Mouse (Mus musculus) lung, postnatal 0 days (tissue): Measurements from ENCODE around the gene Trio. TPM values are rescaled to one million over a fixed set of nuclear protein-coding genes. Genes with fewer than 3 reads are reported as not detected.
"Not testable (repeated sequence)": the region's sequence is repeated elsewhere in the genome, so short reads cannot be mapped to it uniquely, and the experiment has no call there.

Experiments used
- ATAC-seq: fragments of 200-750 bp; cut with Nextera tagmentation; 2 replicates; pipeline ENCODE4 v1.8.0; 2017; ENCODE audit warnings: moderate library complexity
- DNase-seq: peaks from one replicate; pipeline ENCODE4 v3.0.0-alpha.2; 2016; ENCODE audit warnings: low spot score
- H3K27ac ChIP-seq: fragments of 300-500 bp; sonication (generic); 2 replicates; pipeline ENCODE4 v1.5.1; 2014; ENCODE audit warnings: antibody characterized with exemption, mild to moderate bottlenecking, low read length, mixed read lengths
- H3K27me3 ChIP-seq: fragments of 300-500 bp; sonication (generic); replicated peaks from 2 replicates; pipeline ENCODE4 v1.6.1; 2014; ENCODE audit warnings: low read length, mixed read lengths; ENCODE audit not compliant: insufficient read depth
- H3K36me3 ChIP-seq: fragments of 300-500 bp; sonication (generic); 2 replicates; pipeline ENCODE4 v1.6.1; 2014; ENCODE audit warnings: low read length, mixed read lengths; ENCODE audit not compliant: insufficient read depth
- H3K4me1 ChIP-seq: fragments of 300-500 bp; sonication (generic); 2 replicates; pipeline ENCODE4 v1.6.1; 2014; ENCODE audit warnings: antibody characterized with exemption, low read depth, low read length, mixed read lengths; ENCODE audit not compliant: insufficient read depth
- H3K4me2 ChIP-seq: fragments of 300-500 bp; sonication (generic); replicated peaks from 2 replicates; pipeline ENCODE4 v1.6.1; 2014; ENCODE audit warnings: low read depth, mild to moderate bottlenecking, low read length, moderate library complexity, mixed read lengths
- H3K4me3 ChIP-seq: fragments of 300-500 bp; sonication (generic); 2 replicates; pipeline ENCODE4 v1.5.1; 2014; ENCODE audit warnings: low read depth, low read length
- H3K9ac ChIP-seq: fragments of 300-500 bp; sonication (generic); replicated peaks from 2 replicates; pipeline ENCODE4 v1.6.1; 2014; ENCODE audit warnings: low read depth, mild to moderate bottlenecking
- H3K9me3 ChIP-seq: fragments of 300-500 bp; sonication (generic); 2 replicates; pipeline ENCODE4 v1.6.1; 2016; ENCODE audit warnings: low read length, mixed read lengths
- CTCF ChIP-seq: IDR thresholded peaks from 2 replicates; pipeline ENCODE4 v1.5.1; 2016; ENCODE audit warnings: antibody characterized with exemption, mild to moderate bottlenecking
- EP300 ChIP-seq: IDR thresholded peaks from 2 replicates; pipeline ENCODE4 v1.6.1; 2016; ENCODE audit warnings: antibody characterized with exemption, mild to moderate bottlenecking, control low read depth
- WGBS: fragments of 180-500 bp; shearing (Covaris S2); extraction: QIAGEN DNeasy Blood & Tissue Kit; methylation state at CpG from one replicate; pipeline ENCODE4 v1.1.7; 2014; 5-methylcytosine and 5-hydroxymethylcytosine counted together
- polyA plus RNA-seq: library from polyadenylated mRNA; unstranded; fragments of >200 nt; fragmentation: Nextera tagmentation; extraction: Ambion mirVana; gene quantifications from 2 replicates; pipeline ENCODE4 v1.2.1, GENCODE M21; 2015

Gene Trio
- polyA plus RNA-seq, 1 experiment from 2014 or later = 15.6 TPM

- H3K27me3 ChIP-seq = no peaks in the 10 kb centered on the region
- no peak overlapping the region for H3K9ac ChIP-seq
- H3K36me3 ChIP-seq = peaks cover 23% of the 10 kb centered on the region; the same call in 1 of the 2 replicates
- no peak for ATAC-seq
- H3K27ac ChIP-seq = no peak overlapping the region
- WGBS = 43% methylated on average over 5 of the region's 6 CpGs
- no peak for TF ChIP-seq EP300
- TF ChIP-seq CTCF = no peak
- H3K9me3 ChIP-seq = no peaks in the 10 kb centered on the region
- no peak overlapping the region for H3K4me3 ChIP-seq
- H3K4me2 ChIP-seq = no peak overlapping the region
- H3K4me1 ChIP-seq = no peaks in the 10 kb centered on the region
- no peak for DNase-seq
Measured at GRCm38 (mm10) chr15:27840125-27840524, 185.5 kb downstream of the Trio start.

GRCm38 (mm10) chr15:27831646-27832045, 194.0 kb downstream of the Trio start:
- no peak overlapping the region for H3K27ac ChIP-seq
- no peaks in the 10 kb centered on the region for H3K27me3 ChIP-seq
- no peak for DNase-seq
- TF ChIP-seq CTCF (no peak), EP300 (no peak)
- H3K9ac ChIP-seq = no peak overlapping the region
- H3K4me3 ChIP-seq = no peak overlapping the region
- no peaks in the 10 kb centered on the region for H3K4me1 ChIP-seq
- peaks cover 33% of the 10 kb centered on the region for H3K36me3 ChIP-seq
- ATAC-seq = no peak
- no peak overlapping the region for H3K4me2 ChIP-seq
- WGBS = 83% methylated on average over 6 of the region's 6 CpGs
- H3K9me3 ChIP-seq = no peaks in the 10 kb centered on the region

- DNase-seq, H3K4me3 ChIP-seq, H3K9ac ChIP-seq, H3K9me3 ChIP-seq, H3K4me1 ChIP-seq, H3K4me2 ChIP-seq, H3K27ac ChIP-seq, H3K27me3 ChIP-seq, ATAC-seq: not testable (repeated sequence)
- H3K36me3 ChIP-seq = peaks cover 43% of the 10 kb centered on the region
- WGBS = 69% methylated on average over 3 of the region's 3 CpGs
Measured at GRCm38 (mm10) chr15:27827871-27828270, 197.8 kb downstream of the Trio start.

DNA sequence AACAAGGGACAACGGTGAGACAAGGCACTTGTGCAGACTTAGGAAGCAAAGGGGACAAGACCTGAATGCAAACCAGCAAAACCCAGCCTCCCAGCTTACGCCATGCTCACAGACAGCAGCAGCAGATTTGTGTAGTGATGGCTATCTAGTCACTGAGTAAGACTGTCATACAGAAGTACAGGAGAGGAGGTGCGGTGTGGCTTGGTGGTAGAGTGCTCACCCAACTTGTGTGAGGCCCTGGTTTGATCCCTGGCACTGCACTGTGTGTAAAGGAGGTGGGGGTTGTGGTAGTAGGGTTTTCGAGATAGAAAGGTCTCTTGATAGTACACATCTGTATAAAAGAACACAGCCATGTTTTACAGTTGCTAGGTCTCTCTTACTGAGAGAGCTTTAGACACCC, 198.8 kb downstream of the Trio start:
- no peaks in the 10 kb centered on the region for H3K27me3 ChIP-seq
- H3K4me3 ChIP-seq = no peak overlapping the region
- 92% methylated on average over 4 of the region's 4 CpGs for WGBS
- H3K36me3 ChIP-seq = peaks cover 42% of the 10 kb centered on the region
- H3K4me2 ChIP-seq = no peak overlapping the region
- no peak for ATAC-seq
- H3K27ac ChIP-seq = no peak overlapping the region
- H3K9me3 ChIP-seq = no peaks in the 10 kb centered on the region
- TF ChIP-seq CTCF (no peak), EP300 (no peak)
- DNase-seq = no peak
- no peaks in the 10 kb centered on the region for H3K4me1 ChIP-seq
- no peak overlapping the region for H3K9ac ChIP-seq

- DNase-seq (no peak), ATAC-seq (no peak)
- H3K4me2 ChIP-seq = no peak overlapping the region
- no peaks in the 10 kb centered on the region for H3K27me3 ChIP-seq
- TF ChIP-seq EP300 = no peak
- no peak for TF ChIP-seq CTCF
- H3K36me3 ChIP-seq = peaks cover 38% of the 10 kb centered on the region
- no peak overlapping the region for H3K27ac ChIP-seq
- no peak overlapping the region for H3K4me3 ChIP-seq
- no peak overlapping the region for H3K9ac ChIP-seq
- WGBS = 82% methylated on average over 4 of the region's 4 CpGs
- no peaks in the 10 kb centered on the region for H3K4me1 ChIP-seq
- H3K9me3 ChIP-seq = no peaks in the 10 kb centered on the region
Measured at GRCm38 (mm10) chr15:27826048-27826637, 199.5 kb downstream of the Trio start.

- Histone ChIP-seq H3K4me1 (no peaks in the 10 kb centered on the region), H3K9ac (no peak overlapping the region), H3K36me3 (peaks cover 35% of the 10 kb centered on the region), H3K27me3 (no peaks in the 10 kb centered on the region), H3K9me3 (no peaks in the 10 kb centered on the region), H3K27ac (no peak overlapping the region), H3K4me3 (no peak overlapping the region), H3K4me2 (no peak overlapping the region)
- no peak for TF ChIP-seq CTCF
- no peak for TF ChIP-seq EP300
- DNase-seq (no peak), ATAC-seq (no peak)
- WGBS = 93% methylated on average over 12 of the region's 12 CpGs
Measured at GRCm38 (mm10) chr15:27825390-27825789, 200.3 kb downstream of the Trio start.

GRCm38 (mm10) chr15:27823581-27823980, 202.1 kb downstream of the Trio start:
- no peaks in the 10 kb centered on the region for H3K27me3 ChIP-seq
- ATAC-seq = no peak
- no peaks in the 10 kb centered on the region for H3K9me3 ChIP-seq
- H3K4me1 ChIP-seq = no peaks in the 10 kb centered on the region
- no peak overlapping the region for H3K4me3 ChIP-seq
- H3K9ac ChIP-seq = no peak overlapping the region
- H3K36me3 ChIP-seq = peaks cover 33% of the 10 kb centered on the region; the same call in 1 of the 2 replicates
- WGBS = 81% methylated on average over 4 of the region's 4 CpGs
- DNase-seq = peak; percentile 50
- H3K27ac ChIP-seq = no peak overlapping the region
- no peak overlapping the region for H3K4me2 ChIP-seq
- peak; percentile 80 for TF ChIP-seq CTCF
- no peak for TF ChIP-seq EP300
